Mouse (Mus musculus) MEL (cell line): ENCODE measurements around the gene Slc9a5. TPM values are rescaled to one million over a fixed set of nuclear protein-coding genes. Genes with fewer than 3 reads are reported as not detected.

Experiments
- DNase-seq: peaks from one replicate; pipeline ENCODE4 v3.0.0; 2011; ENCODE audit warnings: low read depth, low spot score
- H3K27ac ChIP-seq: 2 replicates; pipeline ENCODE4 v1.5.1; 2012; ENCODE audit warnings: low read depth, mild to moderate bottlenecking, control low read depth, low read length, moderate library complexity; ENCODE audit not compliant: control insufficient read depth
- H3K27me3 ChIP-seq, 2 experiments: fragments of 150-350 bp in 1 of 2; sonication (generic) in 1 of 2; 2 replicates each; pipeline ENCODE4 v1.6.1; 2012; ENCODE audit warnings: low read length in 2 of 2, mild to moderate bottlenecking in 2 of 2, improper control_type of control experiment in 1 of 2, moderate library complexity in 1 of 2; ENCODE audit not compliant: insufficient read depth in 2 of 2, control insufficient read depth in 1 of 2
- H3K36me3 ChIP-seq, 2 experiments: 2 replicates each; pipeline ENCODE4 v1.6.1; 2012 to 2014; ENCODE audit warnings: low read length in 2 of 2, improper control_type of control experiment in 1 of 2, inconsistent platforms in 1 of 2, mild to moderate bottlenecking in 1 of 2; ENCODE audit not compliant: insufficient read depth in 2 of 2, control insufficient read depth in 1 of 2
- H3K4me1 ChIP-seq, 2 experiments: fragments of 150-350 bp in 1 of 2; sonication (generic) in 1 of 2; 2 replicates each; pipeline ENCODE4 v1.6.1; 2012; ENCODE audit warnings: low read length in 2 of 2, improper control_type of control experiment in 1 of 2, mild to moderate bottlenecking in 1 of 2; ENCODE audit not compliant: insufficient read depth in 2 of 2, control insufficient read depth in 1 of 2
- H3K4me3 ChIP-seq, 2 experiments: fragments of 150-350 bp in 1 of 2; sonication (generic) in 1 of 2; 2 replicates each; pipeline ENCODE4 v1.5.1; 2012; ENCODE audit warnings: low read depth in 2 of 2, low read length in 2 of 2, mild to moderate bottlenecking in 2 of 2, moderate library complexity in 2 of 2, control low read depth in 1 of 2, improper control_type of control experiment in 1 of 2; ENCODE audit not compliant: control insufficient read depth in 1 of 2, insufficient read depth in 1 of 2
- H3K79me2 ChIP-seq: 2 replicates; pipeline ENCODE4 v1.6.1; 2012; ENCODE audit warnings: mild to moderate bottlenecking, low read length, moderate library complexity; ENCODE audit not compliant: control insufficient read depth, poor library complexity, insufficient read depth
- H3K9ac ChIP-seq: 2 replicates; pipeline ENCODE4 v1.6.1; 2012; ENCODE audit warnings: low read depth, mild to moderate bottlenecking, control low read depth, low read length, moderate library complexity; ENCODE audit not compliant: control insufficient read depth, poor library complexity, severe bottlenecking
- H3K9me3 ChIP-seq: fragments of 150-350 bp; sonication (generic); replicated peaks from 2 replicates; pipeline ENCODE4 v1.6.1; 2012; ENCODE audit warnings: mild to moderate bottlenecking, low read length, improper control_type of control experiment, moderate library complexity; ENCODE audit not compliant: insufficient read depth
- BHLHE40 ChIP-seq: IDR thresholded peaks from 2 replicates; pipeline ENCODE4 v1.6.1; 2012; ENCODE audit warnings: low read depth, mild to moderate bottlenecking, inconsistent platforms, low read length, improper control_type of control experiment, borderline replicate concordance
- CHD1 ChIP-seq: IDR thresholded peaks from 2 replicates; pipeline ENCODE4 v1.6.1; 2012; ENCODE audit warnings: low read depth, mild to moderate bottlenecking, inconsistent platforms, low read length, improper control_type of control experiment
- CHD2 ChIP-seq: IDR thresholded peaks from 2 replicates; pipeline ENCODE4 v1.6.1; 2011; ENCODE audit warnings: low read length, improper control_type of control experiment
- E2F4 ChIP-seq: IDR thresholded peaks from 2 replicates; pipeline ENCODE4 v1.6.1; 2011; ENCODE audit warnings: low read depth, low read length, improper control_type of control experiment, borderline replicate concordance
- ELF1 ChIP-seq: IDR thresholded peaks from 2 replicates; pipeline ENCODE4 v1.6.1; 2014; ENCODE audit warnings: low read depth, mild to moderate bottlenecking, inconsistent platforms, low read length, improper control_type of control experiment, moderate library complexity
- EP300 ChIP-seq, 2 experiments: IDR thresholded peaks; 2 replicates each; pipeline ENCODE4 v1.6.1; 2011; ENCODE audit warnings: improper control_type of control experiment in 2 of 2, low read length in 2 of 2, low read depth in 1 of 2, mild to moderate bottlenecking in 1 of 2
- ETS1 ChIP-seq: IDR thresholded peaks from 2 replicates; pipeline ENCODE4 v1.6.1; 2012; ENCODE audit warnings: low read depth, mild to moderate bottlenecking, inconsistent platforms, low read length, improper control_type of control experiment, moderate library complexity
- GABPA ChIP-seq: IDR thresholded peaks from 2 replicates; pipeline ENCODE4 v1.6.1; 2012; ENCODE audit warnings: low read depth, mild to moderate bottlenecking, inconsistent platforms, low read length, improper control_type of control experiment, moderate library complexity
- GATA1 ChIP-seq: IDR thresholded peaks from 2 replicates; pipeline ENCODE4 v1.6.1; 2011; ENCODE audit warnings: low read depth, low read length, improper control_type of control experiment
- JUND ChIP-seq: IDR thresholded peaks from 2 replicates; pipeline ENCODE4 v1.6.1; 2011; ENCODE audit warnings: low read depth, mild to moderate bottlenecking, improper control_type of control experiment, low read length
- MAFK ChIP-seq: IDR thresholded peaks from 2 replicates; pipeline ENCODE4 v1.6.1; 2011; ENCODE audit warnings: low read depth, mild to moderate bottlenecking, low read length, improper control_type of control experiment, borderline replicate concordance
- MAX ChIP-seq: IDR thresholded peaks from 2 replicates; pipeline ENCODE4 v1.6.1; 2011; ENCODE audit warnings: low read length, improper control_type of control experiment
- MAZ ChIP-seq: IDR thresholded peaks from 2 replicates; pipeline ENCODE4 v1.6.1; 2012; ENCODE audit warnings: low read depth, mild to moderate bottlenecking, inconsistent platforms, low read length, improper control_type of control experiment
- MEF2A ChIP-seq: IDR thresholded peaks from 2 replicates; pipeline ENCODE4 v1.6.1; 2014; ENCODE audit warnings: low read depth, mild to moderate bottlenecking, inconsistent platforms, low read length, improper control_type of control experiment; ENCODE audit not compliant: poor library complexity, insufficient replicate concordance, severe bottlenecking; ENCODE audit errors: extremely low read depth
- MXI1 ChIP-seq: IDR thresholded peaks from 2 replicates; pipeline ENCODE4 v1.6.1; 2011; ENCODE audit warnings: mild to moderate bottlenecking, low read depth, low read length, improper control_type of control experiment
- MYC ChIP-seq: IDR thresholded peaks from 2 replicates; pipeline ENCODE4 v1.6.1; 2011; ENCODE audit warnings: low read depth, mild to moderate bottlenecking, low read length, improper control_type of control experiment, moderate library complexity
- NELFE ChIP-seq: IDR thresholded peaks from 2 replicates; pipeline ENCODE4 v1.6.1; 2011; ENCODE audit warnings: low read depth, low read length, improper control_type of control experiment
- NRF1 ChIP-seq: IDR thresholded peaks from 2 replicates; pipeline ENCODE4 v1.6.1; 2014; ENCODE audit warnings: low read depth, mild to moderate bottlenecking, inconsistent platforms, low read length, improper control_type of control experiment, moderate library complexity; ENCODE audit not compliant: poor library complexity, insufficient read depth, severe bottlenecking
- POLR2A ChIP-seq, 2 experiments: IDR thresholded peaks; 2 replicates each; pipeline ENCODE4 v1.6.1; 2011 to 2012; ENCODE audit warnings: low read length in 2 of 2, mild to moderate bottlenecking in 2 of 2, control low read depth in 1 of 2, improper control_type of control experiment in 1 of 2, low read depth in 1 of 2, moderate library complexity in 1 of 2; ENCODE audit not compliant: control insufficient read depth in 1 of 2, insufficient read depth in 1 of 2, poor library complexity in 1 of 2
- POLR2AphosphoS2 ChIP-seq: IDR thresholded peaks from 2 replicates; pipeline ENCODE4 v1.6.1; 2011; ENCODE audit warnings: low read length, improper control_type of control experiment
- RCOR1 ChIP-seq: IDR thresholded peaks from 2 replicates; pipeline ENCODE4 v1.6.1; 2012; ENCODE audit warnings: low read depth, mild to moderate bottlenecking, inconsistent platforms, low read length, improper control_type of control experiment
- SMC3 ChIP-seq: IDR thresholded peaks from 2 replicates; pipeline ENCODE4 v1.6.1; 2011; ENCODE audit warnings: low read depth, low read length, improper control_type of control experiment
- TBP ChIP-seq: IDR thresholded peaks from 2 replicates; pipeline ENCODE4 v1.8.0; 2011; ENCODE audit warnings: low read depth, low read length, improper control_type of control experiment
- UBTF ChIP-seq: IDR thresholded peaks from 2 replicates; pipeline ENCODE4 v1.6.1; 2012; ENCODE audit warnings: low read depth, mild to moderate bottlenecking, inconsistent platforms, low read length, improper control_type of control experiment, moderate library complexity, borderline replicate concordance; ENCODE audit not compliant: insufficient read depth
- USF2 ChIP-seq, 2 experiments: IDR thresholded peaks; 2 replicates each; pipeline ENCODE4 v1.6.1; 2011 to 2012; ENCODE audit warnings: improper control_type of control experiment in 2 of 2, low read length in 2 of 2, borderline replicate concordance in 1 of 2, inconsistent platforms in 1 of 2, low read depth in 1 of 2, mild to moderate bottlenecking in 1 of 2; ENCODE audit not compliant: insufficient read depth in 1 of 2
- ZKSCAN1 ChIP-seq: IDR thresholded peaks from 2 replicates; pipeline ENCODE4 v1.6.1; 2012; ENCODE audit warnings: low read depth, mild to moderate bottlenecking, inconsistent platforms, low read length, improper control_type of control experiment, moderate library complexity
- ZMIZ1 ChIP-seq: IDR thresholded peaks from 2 replicates; pipeline ENCODE4 v1.6.1; 2012; ENCODE audit warnings: low read depth, mild to moderate bottlenecking, inconsistent platforms, low read length, improper control_type of control experiment, moderate library complexity
- ZNF384 ChIP-seq: IDR thresholded peaks from 2 replicates; pipeline ENCODE4 v1.6.1; 2012; ENCODE audit warnings: low read depth, mild to moderate bottlenecking, inconsistent platforms, low read length, improper control_type of control experiment
- polyA plus RNA-seq, 2 experiments: library from polyadenylated mRNA; stranded (reverse) in 1 of 2; unstranded in 1 of 2; fragments of >175 nt in 1 of 2; fragments of >200 nt in 1 of 2; gene quantifications; 2 replicates each; pipeline versions ENCODE4 v1.2.1 to v1.2.4; 2012; ENCODE audit warnings: low replicate concordance in 2 of 2, low read depth in 1 of 2; ENCODE audit not compliant: insufficient read length in 2 of 2, insufficient read depth in 1 of 2, missing spikeins in 1 of 2
- total RNA-seq: library from RNA; depleted of rRNA; stranded (reverse); fragments of 300-350 nt; gene quantifications from 2 replicates; pipeline ENCODE4 v1.2.3, GENCODE M21; 2012

Gene Slc9a5
- total and polyA plus RNA-seq, 3 experiments = 0.12 to 1.9 TPM; not detected in 1

GRCm38 (mm10) chr8:105387151-105387550 lies 38.5 kb downstream of the Slc9a5 start:
- DNase-seq = no peak
- Histone ChIP-seq H3K79me2 (no peaks in the 10 kb centered on the region), H3K9ac (no peak overlapping the region), H3K4me1 (no peaks in the 10 kb centered on the region; a peak in 1 of 4 replicates), H3K27ac (no peak overlapping the region), H3K4me3 (no peak overlapping the region), H3K9me3 (no peaks in the 10 kb centered on the region), H3K36me3 (no peaks in the 10 kb centered on the region), H3K27me3 (peaks cover 0 to 2% of the 10 kb centered on the region in 2 experiments; a peak in 2 of 4 replicates)
- no peak for TF ChIP-seq POLR2AphosphoS2
- TF ChIP-seq MAFK = no peak
- no peak for TF ChIP-seq MAX
- TF ChIP-seq ZMIZ1 = no peak
- TF ChIP-seq RCOR1 = no peak
- no peak for TF ChIP-seq GABPA
- no peak for TF ChIP-seq CHD1
- TF ChIP-seq EP300 (IDR thresholded peaks at IDR 0.05; ENCODE audit: low read depth in 1 of 2, low read length in 2 of 2) = no peak
- TF ChIP-seq MXI1 = no peak
- no peak for TF ChIP-seq POLR2A (IDR thresholded peaks at IDR 0.05; ENCODE audit: control insufficient read depth in 1 of 2, insufficient read depth in 1 of 2, low read depth in 1 of 2, low read length in 2 of 2, poor library complexity in 1 of 2)
- no peak for TF ChIP-seq ETS1
- TF ChIP-seq ZKSCAN1 = no peak
- no peak for TF ChIP-seq NRF1
- TF ChIP-seq MAZ = no peak
- no peak for TF ChIP-seq GATA1
- no peak for TF ChIP-seq BHLHE40
- TF ChIP-seq ZNF384 = no peak
- TF ChIP-seq MYC = no peak

DNA sequence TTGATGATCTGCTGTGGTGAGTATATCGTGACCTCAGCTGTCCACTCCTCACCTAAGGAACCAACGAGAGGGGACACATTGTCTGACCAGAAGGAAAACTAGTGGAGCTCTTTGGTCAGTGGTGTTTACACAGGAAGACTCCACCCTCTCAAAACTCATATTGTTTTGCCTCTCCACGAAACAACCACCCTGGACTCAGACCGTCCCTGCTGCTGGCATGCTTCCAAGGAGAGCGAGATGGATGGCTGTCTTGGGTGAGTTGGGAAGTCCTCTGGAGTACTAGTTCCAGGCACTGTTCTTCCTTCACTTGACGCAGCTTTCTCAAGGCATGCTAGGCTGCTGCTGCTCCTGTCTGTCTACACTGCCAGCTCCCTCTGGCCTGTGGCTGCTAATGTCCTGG lies 40.5 kb downstream of the Slc9a5 start:
- H3K27me3 ChIP-seq = peaks cover 0 to 2% of the 10 kb centered on the region in 2 experiments; a peak in 3 of 4 replicates
- no peaks in the 10 kb centered on the region for H3K9me3 ChIP-seq
- no peak overlapping the region for H3K27ac ChIP-seq
- H3K4me3 ChIP-seq = no peak overlapping the region
- no peak overlapping the region for H3K9ac ChIP-seq
- H3K36me3 ChIP-seq = no peaks in the 10 kb centered on the region
- H3K79me2 ChIP-seq = no peaks in the 10 kb centered on the region
- no peaks in the 10 kb centered on the region; a peak in 1 of 4 replicates for H3K4me1 ChIP-seq
- TF ChIP-seq TBP (no peak), CHD1 (no peak), MAFK (no peak), NELFE (no peak), E2F4 (no peak), UBTF (no peak), JUND (no peak), SMC3 (no peak), POLR2A (IDR thresholded peaks at IDR 0.05; ENCODE audit: control insufficient read depth in 1 of 2, insufficient read depth in 1 of 2, low read depth in 1 of 2, low read length in 2 of 2, poor library complexity in 1 of 2) (no peak), CHD2 (no peak), GABPA (no peak), RCOR1 (no peak), MAZ (no peak), USF2 (IDR thresholded peaks at IDR 0.05; ENCODE audit: borderline replicate concordance in 1 of 2, insufficient read depth in 1 of 2, low read depth in 1 of 2, low read length in 2 of 2) (no peak), MEF2A (no peak), MAX (no peak), ELF1 (no peak), ZMIZ1 (no peak), GATA1 (no peak), POLR2AphosphoS2 (no peak)
- no peak for DNase-seq
